In genomic region chr19:45161093-45161492, GRCm38 (mm10) we compare ENCODE assay signal across 8 mouse cellular contexts. TPM values are rescaled to one million over a fixed set of nuclear protein-coding genes. Genes with fewer than 3 reads are reported as not detected.
DNase-seq lines count a peak whose midpoint lies in the region; ATAC-seq lines count a peak whose summit lies in the region.

No protein-coding gene starts in this region.

- under 1% methylated on average over 12 of the region's 12 CpGs for WGBS in midbrain, embryonic 11.5 days
- WGBS in midbrain, embryonic 15.5 days = under 1% methylated on average over 12 of the region's 12 CpGs
- 1% methylated on average over 12 of the region's 12 CpGs for whole genome bisulfite sequencing in heart, embryonic 15.5 days

- no peaks in the 10 kb centered on the region for H3K4me1 ChIP-seq in midbrain, embryonic 11.5 days (ENCODE audit: control insufficient read depth, insufficient read depth, low read length)
- no peaks in the 10 kb centered on the region for H3K4me1 ChIP-seq in midbrain, embryonic 15.5 days
- peaks cover 6% of the 10 kb centered on the region for H3K4me1 ChIP-seq in heart, embryonic 15.5 days (replicated peaks)

- H3K27ac ChIP-seq in midbrain, embryonic 11.5 days (ENCODE audit: low read depth, low read length) = no peak overlapping the region
- no peak overlapping the region for H3K27ac ChIP-seq in midbrain, embryonic 15.5 days
- H3K27ac ChIP-seq in heart, embryonic 15.5 days = no peak overlapping the region

- no peaks in the 10 kb centered on the region for H3K36me3 ChIP-seq in midbrain, embryonic 11.5 days (ENCODE audit: control insufficient read depth, insufficient read depth, low read length)
- no peaks in the 10 kb centered on the region for H3K36me3 ChIP-seq in midbrain, embryonic 15.5 days (replicated peaks)
- no peaks in the 10 kb centered on the region for H3K36me3 ChIP-seq in heart, embryonic 15.5 days

- peaks cover 97% of the 10 kb centered on the region for H3K27me3 ChIP-seq in midbrain, embryonic 11.5 days (ENCODE audit: control insufficient read depth, insufficient read depth, low read length)
- H3K27me3 ChIP-seq in midbrain, embryonic 15.5 days (replicated peaks) = peaks cover 96% of the 10 kb centered on the region
- peaks cover 99% of the 10 kb centered on the region for H3K27me3 ChIP-seq in heart, embryonic 15.5 days

- no peak overlapping the region for H3K4me3 ChIP-seq in midbrain, embryonic 11.5 days (ENCODE audit: low read depth, low read length)
- H3K4me3 ChIP-seq in midbrain, embryonic 15.5 days = no peak overlapping the region
- H3K4me3 ChIP-seq in heart, embryonic 15.5 days = peak overlapping the region; percentile 16; the same call in 1 of the 2 replicates

- H3K9me3 ChIP-seq in midbrain, embryonic 11.5 days (ENCODE audit: control insufficient read depth, low read length) = no peaks in the 10 kb centered on the region
- no peaks in the 10 kb centered on the region for H3K9me3 ChIP-seq in midbrain, embryonic 15.5 days
- no peaks in the 10 kb centered on the region for H3K9me3 ChIP-seq in heart, embryonic 15.5 days (replicated peaks)

- no peak overlapping the region for H3K4me2 ChIP-seq in midbrain, embryonic 11.5 days
- no peak overlapping the region for H3K4me2 ChIP-seq in midbrain, embryonic 15.5 days
- H3K4me2 ChIP-seq in heart, embryonic 15.5 days = peak overlapping the region; percentile 45

- DNase-seq in midbrain, embryonic 11.5 days (ENCODE audit: low spot score, missing footprints) = peak; percentile 95
- peak; percentile 46 for DNase-seq in adrenal gland, adult 8-10 months
- peak; percentile 60 for DNase-seq in embryo, embryonic 11.5 days (ENCODE audit: low read depth, low spot score)
- peak; percentile 50 to 70 for DNase-seq in layer of hippocampus, postnatal 14 days (ENCODE audit: low spot score in 2 of 2)
- peak; percentile 17 for DNase-seq in telencephalon, adult 2 months (ENCODE audit: low read depth, low spot score)

- H3K9ac ChIP-seq in midbrain, embryonic 11.5 days (ENCODE audit: low read length) = no peak overlapping the region
- H3K9ac ChIP-seq in midbrain, embryonic 15.5 days = no peak overlapping the region
- no peak overlapping the region for H3K9ac ChIP-seq in heart, embryonic 15.5 days

- no peak for ATAC-seq in midbrain, embryonic 11.5 days (ENCODE audit: low FRiP score)
- ATAC-seq in midbrain, embryonic 15.5 days (replicated peaks) = no peak
- no peak for ATAC-seq in heart, embryonic 15.5 days (replicated peaks; ENCODE audit: insufficient number of reproducible peaks, insufficient read depth, low FRiP score, low read depth)
- ATAC-seq in megakaryocyte progenitor cell, adult 5-6 weeks (replicated peaks; ENCODE audit: poor library complexity) = peak; percentile 83

RNA-seq across cellular contexts. Expression of gene Tlx1, which starts 10.6 kb away (rescaled TPM):
- 0.27 and 0.32 TPM in 2 replicates for polyA plus RNA-seq in midbrain, embryonic 11.5 days (2014; fragmentation: Nextera tagmentation; extraction: Ambion mirVana)
- not detected in 2 replicates for polyA plus RNA-seq in midbrain, embryonic 15.5 days (2015; fragmentation: Nextera tagmentation; extraction: Ambion mirVana)
- total RNA-seq in adrenal gland, adult 8-10 months (2022) = not detected
- 0.28 and 0.40 TPM in 2 replicates for polyA plus RNA-seq in heart, embryonic 15.5 days (2015; fragmentation: Nextera tagmentation; extraction: Ambion mirVana)
- total RNA-seq in layer of hippocampus, postnatal 14 days (2021) = not detected
- total RNA-seq in megakaryocyte progenitor cell, adult 5-6 weeks (2015) = not detected in 2 replicates
- total RNA-seq in megakaryocyte progenitor cell, adult 5-6 weeks (2017) = not detected in 2 replicates

Comparison
In these comparisons a context has a peak if more than half of its experiments do, and no peak if none do; other contexts are left out.
1. DNase-seq: peak in every context shown above with its lines; median percentile 95 in midbrain, embryonic 11.5 days; 60 in embryo, embryonic 11.5 days; 60 in layer of hippocampus, postnatal 14 days; 46 in adrenal gland, adult 8-10 months; 17 in telencephalon, adult 2 months.